Mouse (Mus musculus): Measurements from ENCODE around the gene Zfp988. TPM values are rescaled to one million over a fixed set of nuclear protein-coding genes. Genes with fewer than 3 reads are reported as not detected.
"Not testable (repeated sequence)": the region's sequence is repeated elsewhere in the genome, so short reads cannot be mapped to it uniquely, and the experiment has no call there.

Gene Zfp988
- polyA plus RNA-seq, 1 experiment from 2014 or later, result 0.12 TPM

DNA sequence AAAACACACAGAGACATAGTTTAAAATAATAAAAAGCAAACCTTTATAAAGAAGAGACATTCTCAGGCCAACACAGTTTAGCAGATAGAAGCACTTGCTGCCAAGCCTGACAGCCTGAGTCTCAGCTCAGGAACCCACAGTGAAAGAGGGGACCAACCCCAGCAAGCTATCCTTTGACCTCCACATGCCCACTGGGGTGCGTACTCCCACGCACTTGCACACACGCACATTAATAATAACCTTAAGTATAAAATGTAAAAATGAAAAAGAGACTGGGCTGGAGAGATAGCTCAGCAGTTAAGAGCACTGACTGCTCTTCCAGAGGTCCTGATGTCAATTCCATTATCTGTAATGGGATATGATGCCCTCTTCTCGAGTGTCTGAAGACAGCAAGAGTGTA, 41.8 kb downstream of the Zfp988 start:
- H3K9me3 ChIP-seq, result peaks cover 58% of the 10 kb centered on the region
- not testable (repeated sequence) for H3K4me2 ChIP-seq; H3K27ac ChIP-seq (replicated peaks); ATAC-seq (ENCODE audit: low FRiP score, low read depth); H3K4me3 ChIP-seq; H3K36me3 ChIP-seq; H3K27me3 ChIP-seq; H3K4me1 ChIP-seq (replicated peaks); H3K9ac ChIP-seq
- WGBS, result 69% methylated on average over 4 of the region's 4 CpGs

DNA sequence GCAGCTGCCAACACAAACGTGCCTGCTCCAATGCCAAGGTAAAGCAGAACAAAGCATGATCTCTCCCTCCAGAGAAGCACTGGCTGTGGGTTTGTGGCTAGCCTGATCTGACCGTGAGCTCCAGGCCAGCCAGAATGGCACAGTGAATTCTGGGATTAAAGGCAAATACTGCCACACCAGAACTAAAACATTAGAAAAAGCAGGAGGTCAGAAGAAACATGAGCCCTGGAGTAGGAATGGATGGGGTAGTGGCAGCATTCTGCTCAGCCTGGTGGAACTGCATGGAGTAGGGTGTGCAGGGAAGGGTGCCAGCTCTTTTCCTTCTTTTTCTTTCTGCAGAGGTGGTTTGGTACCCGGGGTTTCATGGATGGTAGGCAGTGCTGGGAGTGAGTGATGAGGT, 42.4 kb downstream of the Zfp988 start:
- H3K4me1 ChIP-seq (replicated peaks); H3K36me3 ChIP-seq; ATAC-seq (ENCODE audit: low FRiP score, low read depth); H3K9ac ChIP-seq; H3K4me2 ChIP-seq; H3K27ac ChIP-seq (replicated peaks); H3K27me3 ChIP-seq; H3K4me3 ChIP-seq: not testable (repeated sequence)
- WGBS, result 82% methylated on average over 2 of the region's 3 CpGs
- peaks cover 57% of the 10 kb centered on the region for H3K9me3 ChIP-seq

DNA sequence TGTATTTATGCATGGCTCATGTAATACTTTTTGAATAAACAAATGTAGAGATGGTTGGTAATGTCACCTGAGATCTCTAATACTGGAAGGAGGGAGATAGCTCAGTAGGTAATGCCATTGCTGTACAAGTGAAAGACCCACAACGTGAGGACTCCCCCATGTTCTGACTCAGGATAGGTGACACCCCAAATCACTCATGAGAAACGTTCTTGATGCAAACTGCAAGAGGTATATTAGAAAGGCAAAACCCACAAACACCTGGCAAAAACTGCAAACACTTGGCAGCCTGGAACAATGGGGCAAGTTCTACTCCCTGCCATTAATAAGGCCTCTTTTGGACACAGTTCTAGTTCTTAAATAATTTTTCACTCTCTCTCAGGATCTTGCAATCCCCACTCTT, 42.9 kb downstream of the Zfp988 start:
- not testable (repeated sequence) for H3K27me3 ChIP-seq; ATAC-seq (ENCODE audit: low FRiP score, low read depth); H3K4me3 ChIP-seq; H3K36me3 ChIP-seq; H3K9ac ChIP-seq; H3K4me2 ChIP-seq; H3K4me1 ChIP-seq (replicated peaks); H3K27ac ChIP-seq (replicated peaks)
- WGBS, result 87% methylated on average over 2 of the region's 2 CpGs
- H3K9me3 ChIP-seq, result peaks cover 52% of the 10 kb centered on the region

GRCm38 (mm10) chr4:147348906-147349686, 43.6 kb downstream of the Zfp988 start:
- not testable (repeated sequence) for H3K27me3 ChIP-seq; H3K4me2 ChIP-seq; H3K27ac ChIP-seq (replicated peaks); H3K36me3 ChIP-seq; H3K9ac ChIP-seq; ATAC-seq (ENCODE audit: low FRiP score, low read depth); H3K4me3 ChIP-seq; H3K4me1 ChIP-seq (replicated peaks)
- peaks cover 45% of the 10 kb centered on the region for H3K9me3 ChIP-seq
- WGBS, result 93% methylated on average over 18 of the region's 19 CpGs

GRCm38 (mm10) chr4:147349687-147350415, 44.4 kb downstream of the Zfp988 start:
- H3K4me2 ChIP-seq; H3K36me3 ChIP-seq; ATAC-seq (ENCODE audit: low FRiP score, low read depth); H3K9ac ChIP-seq; H3K4me3 ChIP-seq; H3K27me3 ChIP-seq; H3K27ac ChIP-seq (replicated peaks); H3K4me1 ChIP-seq (replicated peaks): not testable (repeated sequence)
- 86% methylated on average over 9 of the region's 9 CpGs for WGBS
- peaks cover 46% of the 10 kb centered on the region for H3K9me3 ChIP-seq

GRCm38 (mm10) chr4:147350541-147350940, 45.1 kb downstream of the Zfp988 start:
- H3K27me3 ChIP-seq; H3K9ac ChIP-seq; H3K4me2 ChIP-seq; H3K4me3 ChIP-seq; H3K4me1 ChIP-seq (replicated peaks); H3K27ac ChIP-seq (replicated peaks); H3K36me3 ChIP-seq: not testable (repeated sequence)
- peak; percentile 61; the same call in 1 of the 2 replicates for ATAC-seq (ENCODE audit: low FRiP score, low read depth)
- peaks cover 42% of the 10 kb centered on the region for H3K9me3 ChIP-seq
- 90% methylated on average over 2 of the region's 2 CpGs for whole genome bisulfite sequencing

DNA sequence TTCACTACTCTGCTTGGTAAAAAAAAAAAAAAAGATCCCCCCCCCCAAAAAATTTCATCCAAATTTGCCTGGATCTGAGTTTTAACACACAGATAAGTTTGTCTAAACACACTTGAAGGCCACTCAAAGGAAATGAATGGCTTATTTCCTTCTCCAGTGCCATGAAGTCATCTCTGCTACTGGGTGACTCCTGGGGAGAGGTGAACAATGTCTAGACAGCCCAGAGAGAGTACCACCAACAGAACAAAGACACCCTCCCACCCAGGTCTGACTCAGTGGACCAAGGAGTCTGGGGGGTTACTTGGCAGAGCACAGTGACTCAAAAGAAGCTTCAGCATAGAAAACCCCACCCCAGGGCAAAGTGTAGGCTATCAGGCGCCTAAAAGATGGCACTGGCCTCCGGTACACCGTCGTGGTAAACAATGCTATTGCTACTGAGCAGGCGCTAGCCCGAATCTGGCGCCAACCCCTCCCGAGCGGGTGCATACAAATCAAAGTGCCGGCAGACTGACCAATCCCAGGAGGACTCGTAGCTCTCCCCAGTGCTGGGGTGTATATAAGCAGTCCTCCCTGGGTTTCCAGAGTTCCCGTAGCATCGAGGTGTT, 46.0 kb downstream of the Zfp988 start:
- ATAC-seq (ENCODE audit: low FRiP score, low read depth); H3K36me3 ChIP-seq; H3K27ac ChIP-seq (replicated peaks); H3K4me2 ChIP-seq; H3K9ac ChIP-seq; H3K27me3 ChIP-seq; H3K4me1 ChIP-seq (replicated peaks); H3K4me3 ChIP-seq: not testable (repeated sequence)
- WGBS, result 86% methylated on average over 11 of the region's 13 CpGs
- peaks cover 42% of the 10 kb centered on the region for H3K9me3 ChIP-seq

GRCm38 (mm10) chr4:147353626-147354025, 48.2 kb downstream of the Zfp988 start:
- H3K27me3 ChIP-seq; H3K27ac ChIP-seq (replicated peaks); H3K9ac ChIP-seq; H3K36me3 ChIP-seq; H3K4me2 ChIP-seq; H3K4me1 ChIP-seq (replicated peaks); ATAC-seq (ENCODE audit: low FRiP score, low read depth); H3K4me3 ChIP-seq: not testable (repeated sequence)
- peaks cover 29% of the 10 kb centered on the region for H3K9me3 ChIP-seq
- WGBS, result 87% methylated on average over 4 of the region's 4 CpGs

DNA sequence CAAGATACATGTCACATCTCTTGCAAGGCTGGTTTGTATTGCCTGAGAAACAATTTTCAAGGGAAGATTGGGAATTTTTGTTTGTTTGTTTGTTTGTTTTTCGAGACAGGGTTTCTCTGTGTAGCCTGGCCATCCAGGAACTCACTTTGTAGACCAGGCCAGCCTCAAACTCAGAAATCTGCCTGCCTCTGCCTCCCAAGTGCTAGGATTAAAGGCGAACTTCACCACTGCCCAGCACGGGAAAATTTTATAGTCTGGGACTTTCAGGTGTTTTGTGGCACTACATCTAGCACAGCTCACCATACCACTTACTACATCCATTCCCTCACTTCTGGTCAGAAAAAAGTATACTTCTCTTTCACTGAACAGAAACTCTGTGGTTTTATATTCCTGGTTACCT, 50.6 kb downstream of the Zfp988 start:
- WGBS, result no CpG with 5 or more reads among the region's 3 CpGs
- H3K4me1 ChIP-seq (replicated peaks); H3K4me3 ChIP-seq; H3K27ac ChIP-seq (replicated peaks); ATAC-seq (ENCODE audit: low FRiP score, low read depth); H3K9me3 ChIP-seq; H3K4me2 ChIP-seq; H3K9ac ChIP-seq; H3K27me3 ChIP-seq; H3K36me3 ChIP-seq: not testable (repeated sequence)

DNA sequence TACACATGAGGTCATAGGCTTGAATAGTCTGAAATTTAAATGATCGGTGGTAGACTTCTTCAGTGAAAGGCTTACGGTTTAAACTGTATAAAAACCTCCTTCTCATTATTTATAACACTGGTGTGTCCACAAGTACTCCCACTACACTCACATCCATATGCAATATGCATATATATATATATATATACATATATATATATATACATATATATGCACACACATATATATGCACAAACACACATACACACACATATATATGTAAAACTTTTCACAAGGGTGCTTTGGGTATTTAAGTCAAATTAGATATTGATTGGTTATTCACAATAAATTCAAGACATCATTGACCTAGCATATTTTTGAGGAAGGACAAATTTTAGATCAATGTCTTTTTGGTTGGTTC, 51.7 kb downstream of the Zfp988 start:
- not testable (repeated sequence) for H3K36me3 ChIP-seq; H3K9me3 ChIP-seq; H3K4me2 ChIP-seq; H3K4me1 ChIP-seq (replicated peaks); ATAC-seq (ENCODE audit: low FRiP score, low read depth); H3K4me3 ChIP-seq; H3K27ac ChIP-seq (replicated peaks); H3K27me3 ChIP-seq; H3K9ac ChIP-seq
- no CpG with 5 or more reads among the region's 2 CpGs for WGBS

DNA sequence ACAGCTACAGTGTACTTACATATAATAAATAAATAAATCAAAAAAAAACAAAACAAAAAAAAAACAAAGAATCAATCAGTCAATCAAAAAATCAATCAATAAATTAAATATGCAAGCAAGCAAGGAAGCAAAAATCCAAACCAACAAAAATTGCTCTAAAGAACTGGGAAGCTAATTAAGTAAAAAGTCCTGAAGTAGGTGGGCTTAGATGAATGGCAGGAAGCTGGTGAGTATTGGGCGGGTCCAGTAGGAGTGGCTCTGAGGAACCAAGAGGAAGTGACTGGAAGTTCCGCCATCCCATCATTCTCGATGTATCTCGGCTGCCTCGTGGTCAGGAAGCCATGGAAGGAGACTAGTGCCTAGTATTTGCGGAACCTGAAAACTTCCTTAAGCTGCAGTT, 55.5 kb downstream of the Zfp988 start, which contains the start of gene Zfp978:
Gene Zfp978, plus strand, starts transcription at position 301 of the 400 bp plus-strand sequence.
- H3K27me3 ChIP-seq; H3K36me3 ChIP-seq; ATAC-seq (ENCODE audit: low FRiP score, low read depth); H3K4me2 ChIP-seq; H3K4me1 ChIP-seq (replicated peaks); H3K9me3 ChIP-seq; H3K4me3 ChIP-seq; H3K9ac ChIP-seq; H3K27ac ChIP-seq (replicated peaks): not testable (repeated sequence)
- WGBS, result no CpG with 5 or more reads among the region's 6 CpGs

DNA sequence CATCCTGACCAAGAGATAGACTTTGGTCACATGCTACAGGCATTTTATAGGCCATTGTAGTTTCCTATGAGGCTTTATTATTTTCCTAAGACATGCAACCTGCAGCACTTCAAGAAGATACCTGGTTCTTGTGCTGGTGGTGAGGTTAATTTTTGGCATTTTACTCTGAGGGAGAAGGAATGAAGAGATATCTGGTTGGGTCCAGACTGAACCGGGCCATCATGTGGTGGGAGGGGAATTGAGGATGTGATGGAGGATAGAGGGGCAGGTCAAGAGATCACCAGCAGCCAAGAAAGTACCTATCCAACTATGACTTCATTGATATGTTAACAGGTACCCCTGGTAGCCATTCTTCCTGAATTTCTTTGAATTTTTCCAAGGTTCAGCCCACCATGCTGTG, 56.4 kb downstream of the Zfp988 start:
- not testable (repeated sequence) for H3K9ac ChIP-seq; ATAC-seq (ENCODE audit: low FRiP score, low read depth); H3K27ac ChIP-seq (replicated peaks); H3K27me3 ChIP-seq; H3K4me3 ChIP-seq; H3K36me3 ChIP-seq; H3K9me3 ChIP-seq; H3K4me2 ChIP-seq; H3K4me1 ChIP-seq (replicated peaks)
- WGBS, result no CpG with 5 or more reads among the region's 1 CpGs
